In genomic region chr4:155129132-155129917, GRCm38 (mm10) we compare ENCODE assay signal across 7 mouse cellular contexts. TPM values are rescaled to one million over a fixed set of nuclear protein-coding genes. Genes with fewer than 3 reads are reported as not detected.
DNase-seq lines count a peak whose midpoint lies in the region; ATAC-seq and TF ChIP-seq lines count a peak whose summit lies in the region.

No protein-coding gene starts in this region.

- H3K4me2 ChIP-seq in midbrain, postnatal 0 days (ENCODE audit: low read depth, low read length, poor library complexity, severe bottlenecking): no peak overlapping the region

- 0 out of 2 replicates have a peak overlapping the region, but pooled peaks have one; percentile 9 for H3K9ac ChIP-seq in heart, adult 2 months (ENCODE audit: low read depth, low read length)
- no peak overlapping the region for H3K9ac ChIP-seq in midbrain, postnatal 0 days (replicated peaks; ENCODE audit: low read length, poor library complexity, severe bottlenecking)

- TF ChIP-seq POLR2A in heart, adult 2 months (IDR thresholded peaks at IDR 0.05; ENCODE audit: insufficient read depth, low read depth, low read length): no peak

- peaks cover 15% of the 10 kb centered on the region for H3K4me1 ChIP-seq in heart, adult 2 months (ENCODE audit: control insufficient read depth, insufficient read depth, low read length)
- H3K4me1 ChIP-seq in midbrain, postnatal 0 days (ENCODE audit: insufficient read depth, low read length): peaks cover 7% of the 10 kb centered on the region; the same call in 1 of the 2 replicates

- intact Hi-C loops in heart, adult 2 months (cut with DNase I): loop anchor here (1.0 to 2.0 kb wide), 2 partner anchors 35 to 120 kb away; partner anchors contain the start of gene Faap20

- H3K4me3 ChIP-seq in heart, adult 2 months: no peak overlapping the region
- H3K4me3 ChIP-seq in midbrain, postnatal 0 days (ENCODE audit: low read depth, low read length): no peak overlapping the region

- TF ChIP-seq EP300 in heart, adult 2 months (IDR thresholded peaks at IDR 0.05; ENCODE audit: insufficient read depth, low read depth, low read length): peak; percentile 82

- no peaks in the 10 kb centered on the region for H3K36me3 ChIP-seq in heart, adult 2 months (ENCODE audit: control insufficient read depth, insufficient read depth, low read length)
- H3K36me3 ChIP-seq in midbrain, postnatal 0 days (ENCODE audit: insufficient read depth, low read length): no peaks in the 10 kb centered on the region

- peak; percentile 71 for DNase-seq in right cerebral cortex, adult 18-20 months
- DNase-seq in right cerebral cortex, postnatal 14 days: no peak
- peak; percentile 39 for DNase-seq in adipocyte (ENCODE audit: low spot score)
- DNase-seq in heart, adult 2 months: peak; percentile 69 to 72
- peak; percentile 50 for DNase-seq in kidney, postnatal 14 days
- DNase-seq in midbrain, postnatal 0 days (ENCODE audit: low spot score): no peak
- no peak for DNase-seq in urinary bladder, postnatal 36 days (ENCODE audit: low spot score in 2 of 2)

- no peaks in the 10 kb centered on the region for H3K79me2 ChIP-seq in heart, adult 2 months (replicated peaks; ENCODE audit: control insufficient read depth, insufficient read depth, low read length)

- peak overlapping the region; percentile 77 for H3K27ac ChIP-seq in heart, adult 2 months
- H3K27ac ChIP-seq in midbrain, postnatal 0 days (ENCODE audit: low read depth, low read length): no peak overlapping the region

- no peaks in the 10 kb centered on the region for H3K9me3 ChIP-seq in midbrain, postnatal 0 days (ENCODE audit: low read length)

- peak; percentile 86 for TF ChIP-seq CTCF in heart, adult 2 months (IDR thresholded peaks at IDR 0.05)
- peak; percentile 53 for TF ChIP-seq CTCF in midbrain, postnatal 0 days (IDR thresholded peaks at IDR 0.05)

- 85% methylated on average over 10 of the region's 10 CpGs for WGBS in heart, adult 2 months
- 92% methylated on average over 10 of the region's 10 CpGs for WGBS in midbrain, postnatal 0 days

- ATAC-seq in midbrain, postnatal 0 days (ENCODE audit: low FRiP score): no peak

- no peaks in the 10 kb centered on the region for H3K27me3 ChIP-seq in heart, adult 2 months (ENCODE audit: control insufficient read depth, insufficient read depth, low read length)
- no peaks in the 10 kb centered on the region for H3K27me3 ChIP-seq in midbrain, postnatal 0 days (ENCODE audit: insufficient read depth, low read length)

RNA-seq across cellular contexts. Expression of gene Morn1, which starts 42.9 kb away (rescaled TPM):
- total RNA-seq in heart, adult 2 months (2021): 1 to 10 TPM; 1.1 to 1.3 TPM
- 2.5 and 2.6 TPM in 2 replicates for polyA plus RNA-seq in heart, adult 2 months (2012; rRNA removed)
- 3.3 and 8.5 TPM in 2 replicates for total RNA-seq in midbrain, postnatal 0 days (2014; rRNA removed)
- polyA plus RNA-seq in midbrain, postnatal 0 days (2015; fragmentation: Nextera tagmentation; extraction: Ambion mirVana): 8.6 and 8.9 TPM in 2 replicates

RNA-seq across cellular contexts. Expression of gene Rer1, which starts 43.1 kb away (rescaled TPM):
- 10 to 100 TPM; 67.6 to 74.7 TPM for total RNA-seq in heart, adult 2 months (2021)
- polyA plus RNA-seq in heart, adult 2 months (2012; rRNA removed): 54.7 and 102 TPM in 2 replicates
- 91.4 and 104 TPM in 2 replicates for total RNA-seq in midbrain, postnatal 0 days (2014; rRNA removed)
- polyA plus RNA-seq in midbrain, postnatal 0 days (2015; fragmentation: Nextera tagmentation; extraction: Ambion mirVana): 132 and 133 TPM in 2 replicates

Comparison
In these comparisons a context has a peak if more than half of its experiments do, and no peak if none do; other contexts are left out.
1. DNase-seq: peak in right cerebral cortex, adult 18-20 months (single experiment), adipocyte (single experiment), heart, adult 2 months (2 of 2) and kidney, postnatal 14 days (single experiment); none in right cerebral cortex, postnatal 14 days (single experiment), midbrain, postnatal 0 days (single experiment) and urinary bladder, postnatal 36 days (0 of 2).